Mouse (Mus musculus): ENCODE measurements around the gene Ucma. TPM values are rescaled to one million over a fixed set of nuclear protein-coding genes. Genes with fewer than 3 reads are reported as not detected.

Gene Ucma
- total and polyA plus RNA-seq, 3 experiments = not detected

DNA sequence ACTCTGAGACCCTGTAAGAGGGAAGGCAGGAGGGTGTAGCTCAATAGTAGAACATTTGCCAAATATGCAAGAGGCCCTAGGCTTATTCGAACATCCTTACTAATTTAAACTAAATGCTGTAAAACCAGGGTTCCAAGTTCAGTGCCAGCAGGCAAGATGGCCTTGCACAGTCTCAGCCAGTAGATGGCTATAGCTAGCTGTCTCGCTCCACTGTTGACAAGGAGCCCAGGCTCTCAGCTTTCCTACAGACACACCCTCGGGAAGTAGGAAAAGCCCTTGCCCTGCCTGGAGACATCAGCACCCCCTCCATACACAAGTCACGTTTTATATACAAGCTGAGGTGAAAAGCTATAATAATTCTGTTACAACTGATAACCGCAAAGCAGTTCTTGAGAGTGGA, 56.7 kb downstream of the Ucma start:
- TF ChIP-seq USF1 (IDR thresholded peaks at IDR 0.05; ENCODE audit: low read depth, low read length) = no peak
- TF ChIP-seq MAX (IDR thresholded peaks at IDR 0.05; ENCODE audit: low read length) = no peak
- no peak for TF ChIP-seq BHLHE40 (IDR thresholded peaks at IDR 0.05; ENCODE audit: borderline replicate concordance, low read depth, low read length)
- no peak for TF ChIP-seq ZC3H11A (IDR thresholded peaks at IDR 0.05; ENCODE audit: low read depth, low read length)
- TF ChIP-seq MAZ (IDR thresholded peaks at IDR 0.05; ENCODE audit: low read depth, low read length) = no peak
- TF ChIP-seq HCFC1 (IDR thresholded peaks at IDR 0.05; ENCODE audit: low read depth, low read length) = no peak
- TF ChIP-seq ELF1 (IDR thresholded peaks at IDR 0.05; ENCODE audit: low read depth, low read length) = no peak
- TF ChIP-seq NRF1 (IDR thresholded peaks at IDR 0.05; ENCODE audit: insufficient read depth, low read depth, low read length, poor library complexity, severe bottlenecking) = no peak
- no peak for TF ChIP-seq GABPA (IDR thresholded peaks at IDR 0.05; ENCODE audit: low read depth, low read length)
- no peak for TF ChIP-seq RCOR1 (IDR thresholded peaks at IDR 0.05; ENCODE audit: low read depth, low read length)
- TF ChIP-seq MXI1 (IDR thresholded peaks at IDR 0.05; ENCODE audit: low read depth, low read length) = no peak
- TF ChIP-seq MYC (IDR thresholded peaks at IDR 0.05; ENCODE audit: low read depth, low read length) = no peak
- TF ChIP-seq USF2 (IDR thresholded peaks at IDR 0.05; ENCODE audit: borderline replicate concordance in 1 of 2, insufficient read depth in 1 of 2, low read depth in 1 of 2, low read length in 2 of 2) = no peak
- TF ChIP-seq E2F4 (IDR thresholded peaks at IDR 0.05; ENCODE audit: borderline replicate concordance, low read depth, low read length) = no peak
- TF ChIP-seq GATA1 (IDR thresholded peaks at IDR 0.05; ENCODE audit: low read depth, low read length) = no peak
- no peak for TF ChIP-seq ZMIZ1 (IDR thresholded peaks at IDR 0.05; ENCODE audit: low read depth, low read length)
- TF ChIP-seq KAT2A (conservative IDR thresholded peaks at IDR 0.05; ENCODE audit: low read depth, low read length) = no peak

DNA sequence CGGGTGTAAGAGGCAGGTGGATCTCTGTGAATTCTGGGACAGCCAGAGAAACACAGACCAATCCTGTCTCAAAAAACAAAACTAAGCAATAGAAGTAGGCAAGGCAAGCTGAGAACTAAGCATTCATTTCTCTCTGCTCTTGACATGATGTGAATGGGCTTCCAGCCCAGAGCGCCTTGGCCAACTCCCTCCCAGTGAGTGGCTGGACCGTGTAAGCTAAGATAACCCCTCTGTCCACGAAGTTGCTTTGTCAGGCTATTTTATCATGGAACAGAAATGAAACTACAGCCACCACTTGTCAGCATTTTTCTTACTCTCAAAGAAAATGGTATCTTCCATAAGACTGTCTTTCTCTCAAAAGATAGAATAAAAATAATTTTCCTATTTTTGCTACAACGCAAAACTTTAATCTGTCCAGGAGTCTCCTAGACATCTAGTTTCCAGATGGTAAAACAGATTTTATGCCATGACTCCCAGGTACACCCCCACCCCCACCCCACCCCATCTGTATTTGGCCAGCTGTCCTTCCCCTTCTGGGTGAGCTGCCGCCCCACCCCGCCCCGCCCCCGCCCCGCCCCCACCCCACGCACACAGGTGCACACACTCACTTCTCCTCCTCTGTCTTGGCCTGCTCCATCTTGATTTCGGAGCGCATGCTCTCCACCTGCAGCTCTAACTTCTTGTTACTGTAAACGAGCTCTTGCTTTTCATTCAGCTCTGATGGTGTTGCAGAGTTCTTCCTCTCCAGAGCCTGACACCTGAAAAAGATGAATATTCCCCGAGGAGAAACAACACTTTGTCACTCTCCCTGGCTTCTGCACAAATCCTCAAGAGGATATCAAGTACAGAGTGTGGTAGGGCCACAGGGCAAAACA, 57.9 kb downstream of the Ucma start:
- peaks cover 0 to 7% of the 10 kb centered on the region in 2 experiments; a peak in 3 of 4 replicates for H3K36me3 ChIP-seq (ENCODE audit: control insufficient read depth in 1 of 2, insufficient read depth in 2 of 2, low read length in 2 of 2)
- no peak for TF ChIP-seq EP300 (IDR thresholded peaks at IDR 0.05; ENCODE audit: low read depth in 1 of 2, low read length in 2 of 2)
- TF ChIP-seq ETS1 (IDR thresholded peaks at IDR 0.05; ENCODE audit: low read depth, low read length) = no peak
- no peak for TF ChIP-seq ZNF384 (IDR thresholded peaks at IDR 0.05; ENCODE audit: low read depth, low read length)
- no peak for TF ChIP-seq TCF12 (IDR thresholded peaks at IDR 0.05; ENCODE audit: low read depth, low read length)
- no peak for TF ChIP-seq MYC (IDR thresholded peaks at IDR 0.05; ENCODE audit: low read depth, low read length)
- no peak for TF ChIP-seq RCOR1 (IDR thresholded peaks at IDR 0.05; ENCODE audit: low read depth, low read length)
- TF ChIP-seq E2F4 (IDR thresholded peaks at IDR 0.05; ENCODE audit: borderline replicate concordance, low read depth, low read length) = no peak
- TF ChIP-seq CTCF (IDR thresholded peaks at IDR 0.05 in 2 of 3, conservative IDR thresholded peaks at IDR 0.05 in 1 of 3; ENCODE audit: control insufficient read depth in 1 of 3, insufficient read depth in 1 of 3, low read depth in 2 of 3, low read length in 3 of 3, poor library complexity in 1 of 3, severe bottlenecking in 1 of 3) = no peak
- TF ChIP-seq BHLHE40 (IDR thresholded peaks at IDR 0.05; ENCODE audit: borderline replicate concordance, low read depth, low read length) = no peak
- TF ChIP-seq CHD2 (IDR thresholded peaks at IDR 0.05; ENCODE audit: low read length) = no peak
- TF ChIP-seq JUND (IDR thresholded peaks at IDR 0.05; ENCODE audit: low read depth, low read length) = no peak
- no peaks in the 10 kb centered on the region for H3K4me1 ChIP-seq (ENCODE audit: control insufficient read depth in 1 of 2, insufficient read depth in 2 of 2, low read length in 2 of 2)

More for the DNA sequence above, 56.7 kb downstream of the Ucma start:
- Histone ChIP-seq H3K36me3 (ENCODE audit: control insufficient read depth in 1 of 2, insufficient read depth in 2 of 2, low read length in 2 of 2) (peaks cover 0 to 7% of the 10 kb centered on the region in 2 experiments; a peak in 3 of 4 replicates), H3K4me1 (ENCODE audit: control insufficient read depth in 1 of 2, insufficient read depth in 2 of 2, low read length in 2 of 2) (no peaks in the 10 kb centered on the region), H3K9ac (ENCODE audit: control insufficient read depth, low read depth, low read length, poor library complexity, severe bottlenecking) (no peak overlapping the region), H3K9me3 (replicated peaks; ENCODE audit: insufficient read depth, low read length) (no peaks in the 10 kb centered on the region), H3K79me2 (ENCODE audit: control insufficient read depth, insufficient read depth, low read length, poor library complexity) (no peaks in the 10 kb centered on the region), H3K27me3 (ENCODE audit: control insufficient read depth in 1 of 2, insufficient read depth in 2 of 2, low read length in 2 of 2) (no peaks in the 10 kb centered on the region), H3K4me3 (ENCODE audit: control insufficient read depth in 1 of 2, insufficient read depth in 1 of 2, low read depth in 2 of 2, low read length in 2 of 2) (no peak overlapping the region), H3K27ac (ENCODE audit: control insufficient read depth, low read depth, low read length) (no peak overlapping the region)
- DNase-seq (ENCODE audit: low read depth, low spot score) = no peak

More for the DNA sequence above, 57.9 kb downstream of the Ucma start:
- DNase-seq (ENCODE audit: low read depth, low spot score) = no peak
- no peaks in the 10 kb centered on the region for H3K27me3 ChIP-seq (ENCODE audit: control insufficient read depth in 1 of 2, insufficient read depth in 2 of 2, low read length in 2 of 2)
- H3K79me2 ChIP-seq (ENCODE audit: control insufficient read depth, insufficient read depth, low read length, poor library complexity) = no peaks in the 10 kb centered on the region
- H3K4me3 ChIP-seq (ENCODE audit: control insufficient read depth in 1 of 2, insufficient read depth in 1 of 2, low read depth in 2 of 2, low read length in 2 of 2) = no peak overlapping the region
- H3K9me3 ChIP-seq (replicated peaks; ENCODE audit: insufficient read depth, low read length) = no peaks in the 10 kb centered on the region
- no peak overlapping the region for H3K27ac ChIP-seq (ENCODE audit: control insufficient read depth, low read depth, low read length)
- no peak overlapping the region for H3K9ac ChIP-seq (ENCODE audit: control insufficient read depth, low read depth, low read length, poor library complexity, severe bottlenecking)

Measured in MEL (cell line).